Mouse (Mus musculus) brain, adult 2 months (tissue): Measurements from ENCODE around the gene Tacr3.

Experiments
- DNase-seq: peaks from one replicate; pipeline ENCODE4 v3.0.0; 2011; ENCODE audit warnings: low read depth, low spot score

Tacr3 gene

GRCm38 (mm10) chr3:134828875-134829530 lies at the start of gene Tacr3:
TSS of gene Tacr3 (plus strand) at chr3:134829007.
- DNase-seq, result peak; percentile 36

GRCm38 (mm10) chr3:134828492-134828874 lies 324 bp upstream of the Tacr3 start:
- DNase-seq, result no peak

- peak; percentile 25 for DNase-seq
Measured at GRCm38 (mm10) chr3:134829531-134829921, 719 bp downstream of the Tacr3 start.

DNA sequence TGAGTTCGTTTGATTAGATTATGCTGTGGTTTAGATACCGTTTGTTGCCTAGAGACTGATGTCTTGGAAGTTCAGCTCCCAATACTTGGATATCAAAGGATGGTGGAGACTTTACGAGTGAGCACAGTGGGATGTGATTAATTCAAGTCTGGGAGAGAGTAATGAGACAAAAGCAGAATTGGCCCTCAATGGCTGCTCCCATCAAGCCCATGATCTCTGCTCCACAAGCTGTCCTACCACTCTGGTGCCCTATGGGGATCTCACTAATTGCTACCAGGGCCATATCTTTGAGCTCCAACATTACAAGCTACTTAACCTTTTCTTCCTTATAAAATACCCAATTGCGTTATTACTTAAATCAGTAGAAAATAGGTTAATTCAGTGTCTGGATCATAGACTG lies 22.5 kb downstream of the Tacr3 start:
- no peak for DNase-seq

- peak; percentile 2 for DNase-seq
Measured at GRCm38 (mm10) chr3:134877701-134878100, 48.9 kb downstream of the Tacr3 start.

DNA sequence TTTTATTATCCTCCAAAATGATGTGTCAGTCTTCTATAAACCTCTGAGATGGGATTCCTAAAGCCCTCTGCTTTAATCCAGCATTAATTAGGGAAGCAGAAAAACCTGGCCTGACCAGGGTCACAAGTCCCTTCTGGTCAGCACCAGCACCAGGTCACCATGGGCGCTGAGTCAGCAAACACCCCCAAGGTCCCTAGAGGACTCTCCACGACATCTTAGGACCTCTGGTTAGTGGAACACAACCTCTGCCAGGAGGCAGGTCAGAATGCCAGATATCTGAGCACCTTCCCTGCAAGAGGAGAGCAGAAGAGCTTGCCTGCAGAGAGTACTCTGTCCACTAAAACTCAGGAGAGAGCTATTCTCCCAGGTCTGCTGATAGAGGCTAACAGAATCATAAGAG lies 67.0 kb downstream of the Tacr3 start:
- DNase-seq, result no peak

- DNase-seq, result no peak
Measured at GRCm38 (mm10) chr3:134908890-134909289, 80.1 kb downstream of the Tacr3 start.

DNA sequence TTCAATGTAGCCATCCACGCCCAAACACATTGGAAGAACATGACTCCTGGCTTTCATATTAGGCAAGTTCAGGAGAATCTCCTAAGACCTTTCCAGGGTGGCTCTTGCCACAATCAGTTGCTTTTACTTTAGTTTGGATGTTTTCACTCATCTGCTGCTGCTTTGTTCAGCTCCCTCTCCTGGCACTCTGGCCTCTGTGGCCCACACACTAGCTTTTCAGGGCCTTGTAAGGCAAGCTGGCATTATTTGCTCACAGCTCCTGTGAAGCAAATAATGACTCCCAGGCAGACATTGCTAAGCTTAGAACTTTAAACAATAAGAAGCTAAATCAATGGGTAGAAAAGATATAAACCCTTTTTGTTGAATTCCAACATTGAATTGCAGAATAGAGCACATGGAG lies 105.9 kb downstream of the Tacr3 start:
- no peak for DNase-seq

GRCm38 (mm10) chr3:134935461-134935860 lies 106.7 kb downstream of the Tacr3 start:
- peak; percentile 4 for DNase-seq

- peak; percentile 4 for DNase-seq
Measured at GRCm38 (mm10) chr3:134963461-134963860, 134.7 kb downstream of the Tacr3 start.

DNA sequence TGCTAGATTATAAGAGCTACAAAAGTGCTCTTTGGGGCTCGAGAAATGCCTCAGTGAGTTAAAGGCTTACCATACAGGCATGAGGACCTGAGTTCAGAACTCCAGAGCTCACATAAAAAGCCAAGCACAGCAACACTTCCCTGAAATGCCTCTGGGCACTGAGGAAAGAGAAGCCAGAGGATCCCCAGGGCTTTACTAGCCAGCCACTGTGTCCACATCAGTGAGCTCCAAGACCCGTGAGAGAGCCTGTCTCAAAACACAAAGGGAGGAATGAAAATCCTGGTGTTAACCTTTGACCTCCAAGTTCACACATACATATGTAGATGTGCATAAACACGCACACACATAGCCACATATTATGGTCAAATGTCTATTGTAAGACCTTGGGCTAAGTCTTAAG lies 150.1 kb downstream of the Tacr3 start:
- no peak for DNase-seq

DNA sequence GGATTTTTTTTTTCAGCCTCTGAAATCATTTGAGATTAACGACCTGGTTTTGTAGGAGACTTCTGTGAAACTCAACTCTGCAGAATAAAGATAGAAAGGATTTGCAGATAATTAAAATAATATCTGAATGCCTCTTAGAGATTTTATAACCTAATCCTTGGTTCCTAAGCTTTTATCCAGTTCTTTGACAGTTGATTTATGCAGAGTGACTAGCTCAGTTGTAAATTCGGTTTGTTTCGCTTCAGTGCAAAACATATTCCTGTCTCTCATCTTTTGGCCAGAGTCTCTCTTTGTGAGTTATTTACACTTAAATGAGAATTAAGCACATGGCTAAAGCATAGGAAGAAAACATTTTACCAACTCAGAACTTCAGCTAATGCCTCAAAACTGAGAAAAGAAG lies 151.3 kb downstream of the Tacr3 start:
- no peak for DNase-seq
